Mouse (Mus musculus) stomach, postnatal 0 days (tissue): Measurements from ENCODE around the gene Tex9. TPM values are rescaled to one million over a fixed set of nuclear protein-coding genes. Genes with fewer than 3 reads are reported as not detected.

Experiments
- ATAC-seq: fragments of 200-750 bp; cut with Nextera tagmentation; 2 replicates; pipeline ENCODE4 v1.8.0; 2017; ENCODE audit not compliant: low FRiP score, low TSS enrichment
- DNase-seq: peaks from one replicate; pipeline ENCODE4 v3.0.0-alpha.2; 2016; ENCODE audit warnings: low spot score
- H3K27ac ChIP-seq: fragments of 300-500 bp; sonication (generic); replicated peaks from 2 replicates; pipeline ENCODE4 v1.5.1; 2014; ENCODE audit warnings: mild to moderate bottlenecking, control low read depth
- H3K27me3 ChIP-seq: fragments of 300-500 bp; sonication (generic); 2 replicates; pipeline ENCODE4 v1.6.1; 2014; ENCODE audit warnings: low read length; ENCODE audit not compliant: control insufficient read depth, insufficient read depth
- H3K36me3 ChIP-seq: fragments of 300-500 bp; sonication (generic); 2 replicates; pipeline ENCODE4 v1.6.1; 2014; ENCODE audit warnings: low read length, mixed read lengths; ENCODE audit not compliant: control insufficient read depth, insufficient read depth
- H3K4me1 ChIP-seq: fragments of 300-500 bp; sonication (generic); replicated peaks from 2 replicates; pipeline ENCODE4 v1.6.1; 2014; ENCODE audit warnings: antibody characterized with exemption; ENCODE audit not compliant: control insufficient read depth, insufficient read depth
- H3K4me2 ChIP-seq: fragments of 300-500 bp; sonication (generic); replicated peaks from 2 replicates; pipeline ENCODE4 v1.6.1; 2014; ENCODE audit warnings: low read depth, mild to moderate bottlenecking, control low read depth, moderate library complexity
- H3K4me3 ChIP-seq: fragments of 300-500 bp; sonication (generic); 2 replicates; pipeline ENCODE4 v1.5.1; 2014; ENCODE audit warnings: low read depth, low read length, control low read depth
- H3K9ac ChIP-seq: fragments of 300-500 bp; sonication (generic); 2 replicates; pipeline ENCODE4 v1.6.1; 2014; ENCODE audit warnings: mild to moderate bottlenecking, low read length, control low read depth, mixed read lengths
- H3K9me3 ChIP-seq: fragments of 300-500 bp; sonication (generic); 2 replicates; pipeline ENCODE4 v1.6.1; 2016; ENCODE audit warnings: low read length; ENCODE audit not compliant: control insufficient read depth
- CTCF ChIP-seq: IDR thresholded peaks from 2 replicates; pipeline ENCODE4 v1.5.1; 2016; ENCODE audit warnings: antibody characterized with exemption, low read depth, mild to moderate bottlenecking, moderate library complexity
- EP300 ChIP-seq: optimal IDR thresholded peaks from 2 replicates; pipeline ENCODE3; 2016; ENCODE audit warnings: antibody characterized with exemption
- WGBS: fragments of 180-500 bp; shearing (Covaris S2); extraction: QIAGEN DNeasy Blood & Tissue Kit; methylation state at CpG from one replicate; pipeline ENCODE4 v1.1.7; 2014; 5-methylcytosine and 5-hydroxymethylcytosine counted together
- polyA plus RNA-seq: library from polyadenylated mRNA; unstranded; fragments of >200 nt; fragmentation: Nextera tagmentation; extraction: Ambion mirVana; gene quantifications from 2 replicates; pipeline ENCODE4 v1.2.1, GENCODE M21; 2015

Tex9 gene
- polyA plus RNA-seq, 1 experiment from 2014 or later, result 10.8 TPM

DNA sequence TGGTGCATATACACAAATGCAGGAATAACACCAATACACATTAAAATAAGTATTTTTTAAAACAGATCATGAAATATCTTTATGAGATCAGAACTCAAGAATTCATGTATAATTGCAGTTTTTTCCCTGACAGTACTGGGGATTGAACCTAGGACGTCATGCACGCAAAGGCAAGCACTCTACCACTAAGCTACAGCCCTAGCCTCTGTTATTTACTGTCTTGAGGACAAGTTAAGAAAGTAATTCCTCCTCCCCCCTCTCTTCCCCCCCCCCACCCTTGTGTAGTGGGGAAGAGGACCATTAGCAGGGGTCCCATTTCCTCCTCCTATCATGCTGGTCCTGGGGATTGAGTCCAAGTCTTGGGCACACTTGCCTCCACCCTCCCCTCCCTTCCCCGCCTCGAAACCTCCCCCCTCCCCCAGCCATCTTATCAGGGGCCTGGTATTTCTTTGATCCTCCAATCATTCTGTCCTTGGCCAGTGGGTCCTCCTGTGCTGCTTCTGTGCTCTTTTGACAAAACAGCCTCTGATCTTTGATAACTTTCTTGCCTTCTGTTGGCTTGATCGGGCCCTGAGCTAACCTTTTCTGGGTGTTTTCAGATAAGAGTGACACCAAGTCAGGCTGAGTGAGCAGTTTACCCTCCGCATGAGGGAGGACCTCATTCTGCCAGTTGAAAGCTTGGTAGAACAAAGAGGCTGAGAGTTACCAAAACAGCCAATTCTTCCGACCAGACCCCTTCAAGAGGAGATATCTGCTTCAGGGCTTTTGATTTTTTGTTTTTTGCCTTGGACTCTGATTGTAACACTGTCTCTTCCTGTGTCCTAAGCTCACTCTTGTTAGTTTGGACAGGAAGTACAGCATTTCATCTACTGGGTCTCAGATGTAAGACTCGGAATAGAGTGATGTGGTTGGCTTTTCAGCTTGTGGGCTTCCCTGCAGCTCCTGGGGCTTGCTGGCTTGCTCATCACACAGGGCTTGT lies 50.8 kb downstream of the Tex9 start:
- no peaks in the 10 kb centered on the region for H3K36me3 ChIP-seq
- H3K27me3 ChIP-seq, result no peaks in the 10 kb centered on the region
- 63% methylated on average over 8 of the region's 8 CpGs for WGBS
- H3K4me1 ChIP-seq, result no peaks in the 10 kb centered on the region
- no peak for DNase-seq
- no peak overlapping the region for H3K4me2 ChIP-seq
- H3K27ac ChIP-seq, result no peak overlapping the region
- no peak overlapping the region for H3K9ac ChIP-seq
- ATAC-seq, result no peak
- H3K4me3 ChIP-seq, result no peak overlapping the region
- TF ChIP-seq EP300, result no peak
- no peak for TF ChIP-seq CTCF
- no peaks in the 10 kb centered on the region for H3K9me3 ChIP-seq

DNA sequence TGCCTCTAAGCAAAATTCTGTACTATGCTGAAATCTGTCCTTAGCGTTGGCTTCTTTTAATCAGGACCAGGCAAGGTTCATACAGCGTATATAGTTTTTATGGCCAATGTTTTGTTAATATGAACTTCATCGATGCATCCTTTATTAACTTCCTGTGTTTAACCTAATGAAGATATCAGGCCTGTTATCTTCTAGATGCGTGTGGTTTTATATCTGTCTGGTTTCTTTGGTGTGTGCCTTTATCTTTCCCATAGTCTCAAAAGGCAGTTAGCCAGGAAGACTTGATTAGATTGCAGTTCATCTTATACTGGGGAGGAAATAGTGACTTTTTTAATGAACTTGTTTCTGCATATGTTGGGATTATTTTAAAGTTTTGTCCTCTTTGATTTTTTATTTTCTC lies 51.7 kb downstream of the Tex9 start:
- no peak overlapping the region for H3K4me3 ChIP-seq
- no peaks in the 10 kb centered on the region for H3K27me3 ChIP-seq
- DNase-seq (no peak), ATAC-seq (no peak)
- no peaks in the 10 kb centered on the region for H3K36me3 ChIP-seq
- TF ChIP-seq CTCF, result no peak
- TF ChIP-seq EP300, result no peak
- WGBS, result 91% methylated on average over 4 of the region's 4 CpGs
- no peaks in the 10 kb centered on the region for H3K9me3 ChIP-seq
- no peaks in the 10 kb centered on the region for H3K4me1 ChIP-seq
- no peak overlapping the region for H3K9ac ChIP-seq
- H3K4me2 ChIP-seq, result no peak overlapping the region
- no peak overlapping the region for H3K27ac ChIP-seq

DNA sequence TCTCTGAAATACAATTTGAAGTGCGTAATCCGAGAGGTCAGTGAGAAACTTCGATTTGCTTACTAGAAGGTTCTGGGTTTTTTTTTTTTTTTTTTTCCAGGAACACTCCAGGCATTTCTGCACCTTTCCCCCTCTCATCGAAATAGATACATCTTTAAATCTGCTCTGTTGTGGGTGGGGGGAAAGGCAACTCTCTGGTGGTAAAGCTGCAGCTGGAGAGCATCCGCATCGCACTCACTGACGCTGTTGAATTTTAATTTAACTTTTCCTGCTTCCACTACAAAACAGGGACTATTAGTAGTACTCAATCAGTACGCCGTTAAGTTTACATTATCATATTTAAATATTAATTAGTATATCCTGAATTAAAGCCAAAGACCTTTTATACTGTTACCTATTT lies 53.3 kb downstream of the Tex9 start:
- H3K27ac ChIP-seq, result no peak overlapping the region

DNA sequence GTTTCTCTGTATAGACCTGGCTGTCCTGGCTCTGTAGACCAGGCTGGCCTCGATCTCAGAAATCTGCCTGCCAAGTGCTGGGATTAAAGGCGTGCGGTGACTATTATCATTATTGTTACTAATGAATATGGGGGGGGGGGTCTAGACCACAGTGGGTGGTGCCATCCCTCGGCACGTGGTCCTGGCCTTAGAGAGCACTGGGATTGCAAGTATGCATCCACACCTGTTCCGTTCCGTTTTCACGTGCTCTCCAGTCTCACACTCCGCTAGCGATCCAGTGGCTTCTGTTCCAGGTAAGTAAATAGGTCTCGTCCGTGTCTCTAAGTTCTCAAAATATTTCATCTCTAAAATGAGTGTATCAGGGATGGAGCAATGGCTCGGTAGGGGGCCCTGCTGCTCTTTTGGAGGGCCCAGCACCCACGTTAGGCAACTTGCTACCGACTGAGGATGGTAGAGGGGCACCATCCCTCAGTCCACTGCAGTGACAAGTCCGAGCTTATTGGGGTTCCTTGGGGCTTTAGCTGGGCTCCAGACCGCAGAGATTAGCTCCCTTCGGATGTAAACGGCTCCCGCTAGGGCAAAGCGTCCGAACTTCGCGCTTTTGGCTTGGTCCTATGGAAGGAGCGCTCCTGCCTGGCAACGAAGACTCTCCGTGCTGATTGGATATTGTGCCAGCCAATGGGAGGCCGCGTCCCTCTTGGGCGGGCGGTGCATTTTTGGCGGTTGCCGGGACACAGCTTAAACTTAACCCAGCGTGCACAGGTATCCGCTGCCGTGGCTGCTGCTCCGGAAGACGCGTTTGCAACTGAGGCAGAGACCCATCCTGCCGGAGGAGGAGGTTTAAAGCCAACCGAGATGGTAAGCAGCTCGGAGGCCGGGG lies 54.0 kb downstream of the Tex9 start, which contains the start of gene Mns1:
Mns1 (plus strand) TSS at position 190 of the 880 bp plus-strand sequence.
- Histone ChIP-seq H3K27ac (no peak within 1 kb of the TSS), H3K4me2 (peak within 1 kb of the TSS; percentile 89), H3K9me3 (no peaks in the 10 kb centered on the region), H3K36me3 (no peaks in the 10 kb centered on the region), H3K4me1 (no peaks in the 10 kb centered on the region), H3K4me3 (peak within 1 kb of the TSS; percentile 58), H3K27me3 (no peaks in the 10 kb centered on the region), H3K9ac (peak within 1 kb of the TSS; percentile 65)
- 3% methylated on average over 43 of the region's 43 CpGs for WGBS
- no peak for TF ChIP-seq EP300
- peak; percentile 26 for TF ChIP-seq CTCF
- DNase-seq (peak; percentile 95), ATAC-seq (peak; percentile 98)

More for the DNA sequence above, 53.3 kb downstream of the Tex9 start:
- no peaks in the 10 kb centered on the region for H3K27me3 ChIP-seq
- peak overlapping the region; percentile 65 for H3K9ac ChIP-seq
- no peak for ATAC-seq
- H3K9me3 ChIP-seq, result no peaks in the 10 kb centered on the region
- peak overlapping the region; percentile 89 for H3K4me2 ChIP-seq
- H3K4me1 ChIP-seq, result no peaks in the 10 kb centered on the region
- H3K36me3 ChIP-seq, result no peaks in the 10 kb centered on the region
- no peak for DNase-seq
- WGBS, result 1% methylated on average over 9 of the region's 9 CpGs
- TF ChIP-seq EP300, result no peak
- no peak for TF ChIP-seq CTCF
- peak overlapping the region; percentile 58 for H3K4me3 ChIP-seq

DNA sequence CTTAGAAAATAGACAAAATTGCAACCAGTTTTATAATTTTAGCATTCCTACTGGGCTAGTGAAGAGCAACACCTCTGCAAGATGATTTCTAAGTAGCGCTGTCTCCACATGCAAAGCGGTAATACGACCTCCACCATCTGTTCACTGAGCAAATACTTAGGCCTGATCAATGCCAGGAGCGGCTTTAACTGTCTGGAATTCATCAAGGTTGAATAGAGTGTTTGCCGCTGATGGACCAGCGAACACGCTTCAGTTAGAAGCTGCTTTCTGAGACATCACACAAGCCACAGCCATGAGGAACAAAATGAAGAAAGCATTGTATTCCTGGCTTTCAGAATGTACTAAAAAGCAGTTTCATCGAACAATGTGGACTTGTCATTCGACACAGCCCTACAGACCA lies 57.1 kb downstream of the Tex9 start:
- Histone ChIP-seq H3K4me3 (no peak overlapping the region), H3K4me1 (no peaks in the 10 kb centered on the region), H3K9ac (no peak overlapping the region), H3K36me3 (no peaks in the 10 kb centered on the region), H3K27ac (no peak overlapping the region), H3K27me3 (no peaks in the 10 kb centered on the region), H3K9me3 (no peaks in the 10 kb centered on the region), H3K4me2 (no peak overlapping the region)
- no peak for ATAC-seq
- 69% methylated on average over 9 of the region's 9 CpGs for WGBS
- no peak for DNase-seq
- no peak for TF ChIP-seq EP300
